Mouse (Mus musculus) heart, adult 2 months (tissue): ENCODE data around the gene Hsd17b14. TPM values are rescaled to one million over a fixed set of nuclear protein-coding genes. Genes with fewer than 3 reads are reported as not detected.

Experiments used
- DNase-seq, 2 experiments: peaks; one replicate each; pipeline ENCODE4 v3.0.0; 2021
- H3K27ac ChIP-seq: fragments of 200-600 bp; 2 replicates; pipeline ENCODE4 v1.8.1; 2022
- H3K27me3 ChIP-seq: fragments of 200-500 bp; 2 replicates; pipeline ENCODE4 v1.6.1; 2012; ENCODE audit warnings: mild to moderate bottlenecking, low read length, inconsistent platforms, mixed read lengths; ENCODE audit not compliant: control insufficient read depth, insufficient read depth
- H3K36me3 ChIP-seq: fragments of 200-500 bp; 2 replicates; pipeline ENCODE4 v1.6.1; 2012; ENCODE audit warnings: low read length, inconsistent platforms; ENCODE audit not compliant: control insufficient read depth, insufficient read depth
- H3K4me1 ChIP-seq: fragments of 200-500 bp; 2 replicates; pipeline ENCODE4 v1.6.1; 2011; ENCODE audit warnings: low read length; ENCODE audit not compliant: control insufficient read depth, insufficient read depth
- H3K4me3 ChIP-seq: fragments of 200-600 bp; 2 replicates; pipeline ENCODE4 v1.8.1; 2022
- H3K79me2 ChIP-seq: fragments of 200-500 bp; replicated peaks from 2 replicates; pipeline ENCODE4 v1.6.1; 2012; ENCODE audit warnings: mild to moderate bottlenecking, inconsistent platforms, low read length, moderate library complexity, mixed read lengths; ENCODE audit not compliant: control insufficient read depth, insufficient read depth
- H3K9ac ChIP-seq: fragments of 200-500 bp; 2 replicates; pipeline ENCODE4 v1.6.1; 2012; ENCODE audit warnings: low read depth, mild to moderate bottlenecking, control low read depth, inconsistent platforms, low read length, mixed read lengths
- CTCF ChIP-seq: fragments of 200-600 bp; IDR thresholded peaks from 2 replicates; pipeline ENCODE4 v1.8.1; 2022; ENCODE audit warnings: antibody characterized with exemption, mild to moderate bottlenecking, moderate library complexity
- EP300 ChIP-seq: fragments of 200-500 bp; IDR thresholded peaks from 2 replicates; pipeline ENCODE4 v1.6.1; 2011; ENCODE audit warnings: low read depth, low read length, control low read depth; ENCODE audit not compliant: insufficient read depth
- POLR2A ChIP-seq: fragments of 200-500 bp; IDR thresholded peaks from 2 replicates; pipeline ENCODE4 v1.6.1; 2011; ENCODE audit warnings: mild to moderate bottlenecking, low read depth, low read length, control low read depth; ENCODE audit not compliant: insufficient read depth
- WGBS: fragments of 180-500 bp; shearing (Covaris S2); methylation state at CpG from one replicate; pipeline ENCODE4 v1.1.7; 2018; 5-methylcytosine and 5-hydroxymethylcytosine counted together
- intact Hi-C: fragments of 180-260 bp; cut with DNase I; formaldehyde crosslinking; loops from one replicate; pipeline ENCODE4 v1.15.1; 2025
- polyA plus RNA-seq: library from polyadenylated mRNA; depleted of rRNA; stranded (reverse); fragments of >200 nt; gene quantifications from 2 replicates; pipeline ENCODE4 v1.2.3, GENCODE M21; 2012
- total RNA-seq, 2 experiments: library from RNA; stranded (reverse); gene quantifications; 2 replicates each; pipeline ENCODE4 v1.2.3; 2021

The Hsd17b14 gene
- total and polyA plus RNA-seq, 3 experiments, result 0.45 to 0.76 TPM; not detected in 1

- no peak for DNase-seq
- intact Hi-C loops, result loop anchor here (10.0 kb wide), 1 partner anchor 134 kb away; the partner anchor contains the start of gene Ntn5
- H3K4me3 ChIP-seq, result no peak overlapping the region
- WGBS, result 72% methylated on average over 11 of the region's 11 CpGs
- no peaks in the 10 kb centered on the region for H3K79me2 ChIP-seq
- no peak overlapping the region for H3K9ac ChIP-seq
- TF ChIP-seq CTCF, result no peak
- no peak for TF ChIP-seq POLR2A
- no peak for TF ChIP-seq EP300
- no peaks in the 10 kb centered on the region for H3K4me1 ChIP-seq
- H3K27ac ChIP-seq, result no peak overlapping the region
- no peaks in the 10 kb centered on the region for H3K27me3 ChIP-seq
- no peaks in the 10 kb centered on the region for H3K36me3 ChIP-seq
These were observed 3.7 kb upstream of the Hsd17b14 start for GRCm38 (mm10) chr7:45550821-45551511.

GRCm38 (mm10) chr7:45551512-45551883, 3.2 kb upstream of the Hsd17b14 start:
- H3K27ac ChIP-seq, result no peak overlapping the region
- H3K9ac ChIP-seq, result no peak overlapping the region
- DNase-seq, result no peak
- no peaks in the 10 kb centered on the region for H3K36me3 ChIP-seq
- intact Hi-C loops, result loop anchor here (10.0 kb wide), 1 partner anchor 133 kb away; the partner anchor contains the start of gene Ntn5
- H3K4me1 ChIP-seq, result no peaks in the 10 kb centered on the region
- no peaks in the 10 kb centered on the region for H3K79me2 ChIP-seq
- TF ChIP-seq EP300, result no peak
- no peak for TF ChIP-seq POLR2A
- no peaks in the 10 kb centered on the region for H3K27me3 ChIP-seq
- H3K4me3 ChIP-seq, result no peak overlapping the region
- 82% methylated on average over 8 of the region's 8 CpGs for WGBS

GRCm38 (mm10) chr7:45553519-45553918, 1.2 kb upstream of the Hsd17b14 start:
- DNase-seq, result no peak
- H3K4me1 ChIP-seq, result no peaks in the 10 kb centered on the region
- H3K27me3 ChIP-seq, result no peaks in the 10 kb centered on the region
- no peak overlapping the region for H3K9ac ChIP-seq
- H3K79me2 ChIP-seq, result no peaks in the 10 kb centered on the region
- intact Hi-C loops, result loop anchor here (10.0 kb wide), 1 partner anchor 131 kb away; the partner anchor contains the start of gene Ntn5
- TF ChIP-seq EP300 (no peak), CTCF (no peak), POLR2A (no peak)
- no peaks in the 10 kb centered on the region for H3K36me3 ChIP-seq
- no peak overlapping the region for H3K4me3 ChIP-seq
- H3K27ac ChIP-seq, result no peak overlapping the region
- WGBS, result 66% methylated on average over 8 of the region's 8 CpGs

- Histone ChIP-seq H3K36me3 (no peaks in the 10 kb centered on the region), H3K4me3 (no peak overlapping the region), H3K27ac (no peak overlapping the region), H3K79me2 (no peaks in the 10 kb centered on the region), H3K4me1 (no peaks in the 10 kb centered on the region), H3K9ac (no peak overlapping the region), H3K27me3 (no peaks in the 10 kb centered on the region)
- 83% methylated on average over 2 of the region's 2 CpGs for WGBS
- TF ChIP-seq CTCF, result no peak
- no peak for TF ChIP-seq POLR2A
- no peak for TF ChIP-seq EP300
- no peak for DNase-seq
- intact Hi-C loops, result loop anchor here (2.0 to 10.0 kb wide), 2 partner anchors 35 to 131 kb away; partner anchors contain the start of gene Ntn5
These were observed 703 bp upstream of the Hsd17b14 start for GRCm38 (mm10) chr7:45553990-45554389.

GRCm38 (mm10) chr7:45555787-45556186, 1.1 kb downstream of the Hsd17b14 start:
- Histone ChIP-seq H3K79me2 (no peaks in the 10 kb centered on the region), H3K4me1 (no peaks in the 10 kb centered on the region), H3K27ac (no peak overlapping the region), H3K36me3 (no peaks in the 10 kb centered on the region), H3K27me3 (no peaks in the 10 kb centered on the region), H3K9ac (no peak overlapping the region), H3K4me3 (no peak overlapping the region)
- peak; percentile 80 to 81 for DNase-seq
- intact Hi-C loops, result loop anchor here (1.0 to 10.0 kb wide), 3 partner anchors 33 to 129 kb away; partner anchors contain the start of gene Ntn5
- WGBS, result 13% methylated on average over 8 of the region's 8 CpGs
- TF ChIP-seq EP300, result peak; percentile 47; the same call in 1 of the 2 replicates
- TF ChIP-seq CTCF, result peak; percentile 95
- TF ChIP-seq POLR2A, result no peak

GRCm38 (mm10) chr7:45558907-45559306, 4.2 kb downstream of the Hsd17b14 start:
- Histone ChIP-seq H3K4me3 (no peak overlapping the region), H3K27ac (no peak overlapping the region), H3K4me1 (no peaks in the 10 kb centered on the region), H3K36me3 (no peaks in the 10 kb centered on the region), H3K27me3 (no peaks in the 10 kb centered on the region), H3K9ac (no peak overlapping the region), H3K79me2 (no peaks in the 10 kb centered on the region)
- DNase-seq, result no peak
- TF ChIP-seq CTCF (no peak), EP300 (no peak), POLR2A (no peak)
- 43% methylated on average over 5 of the region's 6 CpGs for WGBS
- intact Hi-C loops, result loop anchor here (10.0 kb wide), 1 partner anchor 126 kb away; the partner anchor contains the start of gene Ntn5
